Mouse (Mus musculus) left cerebral cortex, adult 18-20 months (tissue): ENCODE results near the gene Chadl. TPM values are rescaled to one million over a fixed set of nuclear protein-coding genes. Genes with fewer than 3 reads are reported as not detected.

Source experiments
- total RNA-seq, 2 experiments: library from RNA; stranded (reverse); gene quantifications; 2 replicates each; pipeline ENCODE4 v1.2.3; 2021

Gene Chadl
- total RNA-seq, 2 experiments from 2014 or later = 11.5 to 12.3 TPM

Other genes starting within 250 kb of the Chadl start
- 100 to 1,000 TPM; 140 to 144 TPM for gene Rbx1, start 231.0 kb downstream of the Chadl start, total RNA-seq
- gene Ep300, start 111.9 kb downstream of the Chadl start, total RNA-seq = 10 to 100 TPM; 62.4 to 66.7 TPM
- gene L3mbtl2, start 33.4 kb downstream of the Chadl start, total RNA-seq = 10 to 100 TPM; 35.5 to 37.9 TPM
- gene Zc3h7b, start 47.8 kb upstream of the Chadl start, total RNA-seq = 100 to 1,000 TPM; 163 to 181 TPM
- gene Rangap1, start 48.2 kb upstream of the Chadl start, total RNA-seq = 100 to 1,000 TPM; 224 to 240 TPM
- gene Tef, start 105.1 kb upstream of the Chadl start, total RNA-seq = 100 to 1,000 TPM; 226 to 245 TPM
- gene Tob2, start 161.5 kb upstream of the Chadl start, total RNA-seq = 10 to 100 TPM; 33.6 to 36.7 TPM
- 10 to 100 TPM; 32.5 to 35.0 TPM for gene Phf5a, start 174.6 kb upstream of the Chadl start, total RNA-seq
- gene Aco2, start 175.0 kb upstream of the Chadl start, total RNA-seq = 100 to 1,000 TPM; 414 to 429 TPM
- gene Polr3h, start 229.0 kb upstream of the Chadl start, total RNA-seq = 10 to 100 TPM; 50.9 to 52.1 TPM
- gene Csdc2, start 239.5 kb upstream of the Chadl start, total RNA-seq = 10 to 100 TPM; 80.7 to 90.7 TPM